Mouse (Mus musculus): ENCODE measurements around the gene Il22ra2. TPM values are rescaled to one million over a fixed set of nuclear protein-coding genes. Genes with fewer than 3 reads are reported as not detected.

Gene Il22ra2
- total and polyA plus RNA-seq, 3 experiments: not detected

- Histone ChIP-seq H3K4me1 (ENCODE audit: control insufficient read depth in 1 of 2, insufficient read depth in 2 of 2, low read length in 2 of 2) (no peaks in the 10 kb centered on the region), H3K9me3 (replicated peaks; ENCODE audit: insufficient read depth, low read length) (no peaks in the 10 kb centered on the region), H3K27ac (ENCODE audit: control insufficient read depth, low read depth, low read length) (no peak overlapping the region), H3K4me3 (ENCODE audit: control insufficient read depth in 1 of 2, insufficient read depth in 1 of 2, low read depth in 2 of 2, low read length in 2 of 2) (no peak overlapping the region), H3K36me3 (ENCODE audit: control insufficient read depth in 1 of 2, insufficient read depth in 2 of 2, low read length in 2 of 2) (no peaks in the 10 kb centered on the region; a peak in 1 of 4 replicates), H3K79me2 (ENCODE audit: control insufficient read depth, insufficient read depth, low read length, poor library complexity) (no peaks in the 10 kb centered on the region), H3K9ac (ENCODE audit: control insufficient read depth, low read depth, low read length, poor library complexity, severe bottlenecking) (no peak overlapping the region), H3K27me3 (ENCODE audit: control insufficient read depth in 1 of 2, insufficient read depth in 2 of 2, low read length in 2 of 2) (no peaks in the 10 kb centered on the region; a peak in 2 of 4 replicates)
- no peak for TF ChIP-seq MEF2A (IDR thresholded peaks at IDR 0.05; ENCODE audit: extremely low read depth, insufficient replicate concordance, low read depth, low read length, poor library complexity, severe bottlenecking)
- TF ChIP-seq MYC (IDR thresholded peaks at IDR 0.05; ENCODE audit: low read depth, low read length): no peak
- TF ChIP-seq TCF12 (IDR thresholded peaks at IDR 0.05; ENCODE audit: low read depth, low read length): no peak
- no peak for TF ChIP-seq SMC3 (IDR thresholded peaks at IDR 0.05; ENCODE audit: low read depth, low read length)
- TF ChIP-seq GATA1 (IDR thresholded peaks at IDR 0.05; ENCODE audit: low read depth, low read length): no peak
- no peak for TF ChIP-seq ETS1 (IDR thresholded peaks at IDR 0.05; ENCODE audit: low read depth, low read length)
- no peak for TF ChIP-seq ELF1 (IDR thresholded peaks at IDR 0.05; ENCODE audit: low read depth, low read length)
- TF ChIP-seq POLR2AphosphoS2 (IDR thresholded peaks at IDR 0.05; ENCODE audit: low read length): no peak
- no peak for TF ChIP-seq MXI1 (IDR thresholded peaks at IDR 0.05; ENCODE audit: low read depth, low read length)
- no peak for TF ChIP-seq MYB (IDR thresholded peaks at IDR 0.05; ENCODE audit: low read depth, low read length)
- no peak for TF ChIP-seq GABPA (IDR thresholded peaks at IDR 0.05; ENCODE audit: low read depth, low read length)
- no peak for TF ChIP-seq E2F4 (IDR thresholded peaks at IDR 0.05; ENCODE audit: borderline replicate concordance, low read depth, low read length)
- TF ChIP-seq NRF1 (IDR thresholded peaks at IDR 0.05; ENCODE audit: insufficient read depth, low read depth, low read length, poor library complexity, severe bottlenecking): no peak
- no peak for TF ChIP-seq KAT2A (conservative IDR thresholded peaks at IDR 0.05; ENCODE audit: low read depth, low read length)
- no peak for TF ChIP-seq CHD2 (IDR thresholded peaks at IDR 0.05; ENCODE audit: low read length)
- TF ChIP-seq CHD1 (IDR thresholded peaks at IDR 0.05; ENCODE audit: low read depth, low read length): no peak
- no peak for TF ChIP-seq ZNF384 (IDR thresholded peaks at IDR 0.05; ENCODE audit: low read depth, low read length)
- DNase-seq (ENCODE audit: low read depth, low spot score): no peak
These were observed 10.2 kb upstream of the Il22ra2 start for GRCm38 (mm10) chr10:19611616-19612015.

DNA sequence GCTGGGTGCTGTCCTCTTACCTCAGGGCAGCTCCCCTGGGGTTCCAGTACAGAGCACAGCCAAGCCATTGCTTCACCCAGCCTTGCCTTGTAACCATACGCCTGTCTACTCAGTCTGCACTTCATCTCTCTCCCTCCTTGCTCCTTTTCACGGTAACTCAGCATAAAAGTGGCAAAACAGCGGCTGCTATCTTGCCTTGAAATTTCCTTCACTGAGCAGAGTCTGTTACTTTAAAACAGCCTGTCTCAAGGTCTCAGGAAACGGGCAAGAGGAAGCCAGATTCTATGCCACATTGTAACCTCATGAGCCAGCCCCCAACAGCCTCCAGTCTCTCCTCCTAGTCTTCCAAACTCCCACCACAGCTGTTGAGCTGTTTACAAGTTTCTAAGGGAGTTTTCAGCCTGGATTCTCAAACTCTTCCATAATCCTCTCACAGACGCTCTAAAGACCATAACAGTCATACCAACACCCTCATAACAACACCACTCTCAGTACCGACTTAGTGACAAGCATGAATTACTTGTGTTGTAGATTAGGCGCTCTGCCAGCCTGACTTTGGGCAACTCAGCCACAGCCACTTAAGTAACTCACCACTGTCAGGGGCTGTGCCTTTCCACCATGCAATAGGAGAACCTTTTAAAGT is 8.6 kb upstream of the Il22ra2 start:
- Histone ChIP-seq H3K27ac (ENCODE audit: control insufficient read depth, low read depth, low read length) (no peak overlapping the region), H3K4me1 (ENCODE audit: control insufficient read depth in 1 of 2, insufficient read depth in 2 of 2, low read length in 2 of 2) (no peaks in the 10 kb centered on the region), H3K27me3 (ENCODE audit: control insufficient read depth in 1 of 2, insufficient read depth in 2 of 2, low read length in 2 of 2) (no peaks in the 10 kb centered on the region; a peak in 2 of 4 replicates), H3K9ac (ENCODE audit: control insufficient read depth, low read depth, low read length, poor library complexity, severe bottlenecking) (no peak overlapping the region), H3K4me3 (ENCODE audit: control insufficient read depth in 1 of 2, insufficient read depth in 1 of 2, low read depth in 2 of 2, low read length in 2 of 2) (no peak overlapping the region), H3K9me3 (replicated peaks; ENCODE audit: insufficient read depth, low read length) (no peaks in the 10 kb centered on the region), H3K79me2 (ENCODE audit: control insufficient read depth, insufficient read depth, low read length, poor library complexity) (no peaks in the 10 kb centered on the region), H3K36me3 (ENCODE audit: control insufficient read depth in 1 of 2, insufficient read depth in 2 of 2, low read length in 2 of 2) (no peaks in the 10 kb centered on the region; a peak in 1 of 4 replicates)
- peak; percentile 10 for DNase-seq (ENCODE audit: low read depth, low spot score)
- TF ChIP-seq HCFC1 (IDR thresholded peaks at IDR 0.05; ENCODE audit: low read depth, low read length): no peak
- TF ChIP-seq ZNF384 (IDR thresholded peaks at IDR 0.05; ENCODE audit: low read depth, low read length): no peak
- no peak for TF ChIP-seq KAT2A (conservative IDR thresholded peaks at IDR 0.05; ENCODE audit: low read depth, low read length)
- no peak for TF ChIP-seq RAD21 (IDR thresholded peaks at IDR 0.05; ENCODE audit: low read depth, low read length)
- no peak for TF ChIP-seq MYB (IDR thresholded peaks at IDR 0.05; ENCODE audit: low read depth, low read length)
- TF ChIP-seq SIN3A (IDR thresholded peaks at IDR 0.05; ENCODE audit: low read length): no peak

Measured in MEL (cell line).